Mouse (Mus musculus) CH12.LX (cell line): Measurements from ENCODE around the gene Gm9913.

Experiments
- CHD2 ChIP-seq: IDR thresholded peaks from 2 replicates; pipeline ENCODE4 v1.6.1; 2011; ENCODE audit warnings: low read length, improper control_type of control experiment
- CTCF ChIP-seq, 2 experiments: IDR thresholded peaks in 1 of 2; conservative IDR thresholded peaks in 1 of 2; 2 replicates each; pipeline ENCODE4 v1.5.1; 2011 to 2012; ENCODE audit warnings: low read depth in 2 of 2, low read length in 2 of 2, improper control_type of control experiment in 1 of 2, inconsistent platforms in 1 of 2, mild to moderate bottlenecking in 1 of 2, moderate library complexity in 1 of 2
- EP300 ChIP-seq: IDR thresholded peaks from 2 replicates; pipeline ENCODE4 v1.6.1; 2011; ENCODE audit warnings: low read length, improper control_type of control experiment
- JUN ChIP-seq: IDR thresholded peaks from 2 replicates; pipeline ENCODE4 v1.6.1; 2011; ENCODE audit warnings: low read depth, mild to moderate bottlenecking, low read length, improper control_type of control experiment, moderate library complexity; ENCODE audit not compliant: insufficient read depth
- KAT2A ChIP-seq: IDR thresholded peaks from 2 replicates; pipeline ENCODE4 v1.6.1; 2012; ENCODE audit warnings: low read length, improper control_type of control experiment, inconsistent platforms; ENCODE audit not compliant: insufficient replicate concordance
- MAFK ChIP-seq: IDR thresholded peaks from 2 replicates; pipeline ENCODE4 v1.6.1; 2011; ENCODE audit warnings: low read length, improper control_type of control experiment; ENCODE audit not compliant: insufficient replicate concordance
- NRF1 ChIP-seq: IDR thresholded peaks from 2 replicates; pipeline ENCODE4 v1.6.1; 2014; ENCODE audit warnings: low read depth, mild to moderate bottlenecking, inconsistent platforms, low read length, improper control_type of control experiment, moderate library complexity
- POLR2A ChIP-seq: IDR thresholded peaks from 2 replicates; pipeline ENCODE4 v1.6.1; 2011; ENCODE audit warnings: low read depth, mild to moderate bottlenecking, improper control_type of control experiment, low read length
- RAD21 ChIP-seq: IDR thresholded peaks from 2 replicates; pipeline ENCODE4 v1.6.1; 2011; ENCODE audit warnings: low read depth, mild to moderate bottlenecking, low read length, improper control_type of control experiment, moderate library complexity
- TBP ChIP-seq: conservative IDR thresholded peaks from 2 replicates; pipeline ENCODE4 v1.6.1; 2011; ENCODE audit warnings: low read depth, low read length, improper control_type of control experiment
- TCF12 ChIP-seq: IDR thresholded peaks from 2 replicates; pipeline ENCODE4 v1.6.1; 2014; ENCODE audit warnings: low read depth, mild to moderate bottlenecking, inconsistent platforms, low read length, improper control_type of control experiment
- UBTF ChIP-seq: IDR thresholded peaks from 2 replicates; pipeline ENCODE4 v1.6.1; 2012; ENCODE audit warnings: low read depth, mild to moderate bottlenecking, inconsistent platforms, low read length, improper control_type of control experiment, moderate library complexity
- ZNF384 ChIP-seq: IDR thresholded peaks from 2 replicates; pipeline ENCODE4 v1.6.1; 2012; ENCODE audit warnings: low read depth, low read length, improper control_type of control experiment, inconsistent platforms

- TF ChIP-seq CTCF (conservative IDR thresholded peaks at IDR 0.05 in 1 of 2, IDR thresholded peaks at IDR 0.05 in 1 of 2; ENCODE audit: low read depth in 2 of 2, low read length in 2 of 2) (no peak), KAT2A (no peak), UBTF (no peak), NRF1 (no peak), CHD2 (no peak), TCF12 (no peak), TBP (no peak), POLR2A (no peak), ZNF384 (no peak), RAD21 (no peak), MAFK (no peak), EP300 (no peak), JUN (no peak)
These were observed 8.2 kb upstream of the Gm9913 start for GRCm38 (mm10) chr2:125496696-125497095.
